Mouse (Mus musculus) adrenal gland, postnatal 10 days (tissue): ENCODE measurements around the gene Fkbp5. TPM values are rescaled to one million over a fixed set of nuclear protein-coding genes. Genes with fewer than 3 reads are reported as not detected.

Source experiments
- DNase-seq: peaks from one replicate; pipeline ENCODE4 v3.0.0; 2021; ENCODE audit warnings: mixed read lengths
- total RNA-seq, 2 experiments: library from RNA; stranded (reverse); gene quantifications; 2 replicates each; pipeline ENCODE4 v1.2.3; 2021

The Fkbp5 gene
- total RNA-seq, 2 experiments from 2014 or later: 55.4 to 95.1 TPM

- no peak for DNase-seq
Observed at GRCm38 (mm10) chr17:28523355-28524008, 6.2 kb upstream of the Fkbp5 start.

- DNase-seq: peak; percentile 93
Observed at GRCm38 (mm10) chr17:28522623-28523354, 5.5 kb upstream of the Fkbp5 start.

- no peak for DNase-seq
Observed at GRCm38 (mm10) chr17:28521920-28522319, 4.6 kb upstream of the Fkbp5 start.

- no peak for DNase-seq
Observed at GRCm38 (mm10) chr17:28521071-28521726, 3.9 kb upstream of the Fkbp5 start.

GRCm38 (mm10) chr17:28520561-28520960 lies 3.2 kb upstream of the Fkbp5 start:
- DNase-seq: no peak

GRCm38 (mm10) chr17:28519827-28520226 lies 2.5 kb upstream of the Fkbp5 start:
- no peak for DNase-seq

GRCm38 (mm10) chr17:28518615-28519071 lies 1.3 kb upstream of the Fkbp5 start:
- peak; percentile 62 for DNase-seq

- DNase-seq: peak; percentile 94
Observed at GRCm38 (mm10) chr17:28517956-28518614, 758 bp upstream of the Fkbp5 start.

GRCm38 (mm10) chr17:28516881-28517280 lies 446 bp downstream of the Fkbp5 start:
- no peak for DNase-seq

GRCm38 (mm10) chr17:28515431-28516341 lies 1.6 kb downstream of the Fkbp5 start:
- peak; percentile 63 for DNase-seq

- no peak for DNase-seq
Observed at GRCm38 (mm10) chr17:28514555-28514954, 2.8 kb downstream of the Fkbp5 start.

- peak; percentile 50 for DNase-seq
Observed at GRCm38 (mm10) chr17:28513844-28514243, 3.5 kb downstream of the Fkbp5 start.

GRCm38 (mm10) chr17:28513337-28513736 lies 4.0 kb downstream of the Fkbp5 start:
- DNase-seq: no peak

GRCm38 (mm10) chr17:28512696-28513095 lies 4.6 kb downstream of the Fkbp5 start:
- peak; percentile 80 for DNase-seq

GRCm38 (mm10) chr17:28511616-28512541 lies 5.4 kb downstream of the Fkbp5 start:
- DNase-seq: no peak

GRCm38 (mm10) chr17:28510445-28511342 lies 6.6 kb downstream of the Fkbp5 start:
- DNase-seq: no peak

- DNase-seq: peak; percentile 43
Observed at GRCm38 (mm10) chr17:28507496-28507895, 9.8 kb downstream of the Fkbp5 start.

- DNase-seq: no peak
Observed at GRCm38 (mm10) chr17:28506895-28507294, 10.4 kb downstream of the Fkbp5 start.

GRCm38 (mm10) chr17:28505591-28505990 lies 11.7 kb downstream of the Fkbp5 start:
- no peak for DNase-seq
